Mouse (Mus musculus): ENCODE results near the gene Sun1. TPM values are rescaled to one million over a fixed set of nuclear protein-coding genes. Genes with fewer than 3 reads are reported as not detected.

Gene Sun1
- polyA plus RNA-seq, 1 experiment: 74.1 TPM

DNA sequence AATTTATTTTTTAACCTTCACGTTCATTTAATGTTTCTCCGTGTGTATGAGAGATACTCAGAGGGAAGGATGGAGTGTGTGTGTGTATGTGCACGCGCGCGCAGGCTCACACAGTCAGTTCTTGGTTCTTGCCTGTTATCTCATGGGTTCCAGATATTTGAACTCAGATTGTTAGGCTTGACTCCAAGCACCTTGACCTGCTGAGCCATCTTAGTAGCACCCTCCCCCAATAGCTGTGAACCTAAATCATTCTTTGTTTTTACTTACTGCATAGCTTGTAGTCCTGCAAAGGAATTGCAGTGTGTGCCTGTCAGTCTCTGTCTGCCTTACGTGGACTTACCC, 9.2 kb downstream of the Sun1 start:
- H3K36me3 ChIP-seq (ENCODE audit: control insufficient read depth, insufficient read depth, low read length, poor library complexity, severe bottlenecking): 0 out of 2 replicates have a peak, but pooled peaks cover 5% of the 10 kb centered on the region
- no peak overlapping the region for H3K9ac ChIP-seq (ENCODE audit: low read depth, poor library complexity, severe bottlenecking)
- H3K9me3 ChIP-seq (replicated peaks; ENCODE audit: control insufficient read depth, insufficient read depth, low read length, poor library complexity, severe bottlenecking): peaks cover 16% of the 10 kb centered on the region
- H3K27ac ChIP-seq (ENCODE audit: insufficient read depth, low read length): no peak overlapping the region
- H3K4me3 ChIP-seq (ENCODE audit: low read depth, low read length): no peak overlapping the region
- H3K27me3 ChIP-seq (ENCODE audit: control insufficient read depth, insufficient read depth, low read length, poor library complexity, severe bottlenecking): no peaks in the 10 kb centered on the region
- TF ChIP-seq CTCF (IDR thresholded peaks at IDR 0.05; ENCODE audit: low read depth, low read length) (no peak), EP300 (IDR thresholded peaks at IDR 0.05; ENCODE audit: insufficient read depth, low read depth, low read length) (no peak), POLR2A (IDR thresholded peaks at IDR 0.05; ENCODE audit: insufficient read depth, low read length) (no peak)
- H3K4me1 ChIP-seq (ENCODE audit: control insufficient read depth, insufficient read depth, low read length): peaks cover 2% of the 10 kb centered on the region

DNA sequence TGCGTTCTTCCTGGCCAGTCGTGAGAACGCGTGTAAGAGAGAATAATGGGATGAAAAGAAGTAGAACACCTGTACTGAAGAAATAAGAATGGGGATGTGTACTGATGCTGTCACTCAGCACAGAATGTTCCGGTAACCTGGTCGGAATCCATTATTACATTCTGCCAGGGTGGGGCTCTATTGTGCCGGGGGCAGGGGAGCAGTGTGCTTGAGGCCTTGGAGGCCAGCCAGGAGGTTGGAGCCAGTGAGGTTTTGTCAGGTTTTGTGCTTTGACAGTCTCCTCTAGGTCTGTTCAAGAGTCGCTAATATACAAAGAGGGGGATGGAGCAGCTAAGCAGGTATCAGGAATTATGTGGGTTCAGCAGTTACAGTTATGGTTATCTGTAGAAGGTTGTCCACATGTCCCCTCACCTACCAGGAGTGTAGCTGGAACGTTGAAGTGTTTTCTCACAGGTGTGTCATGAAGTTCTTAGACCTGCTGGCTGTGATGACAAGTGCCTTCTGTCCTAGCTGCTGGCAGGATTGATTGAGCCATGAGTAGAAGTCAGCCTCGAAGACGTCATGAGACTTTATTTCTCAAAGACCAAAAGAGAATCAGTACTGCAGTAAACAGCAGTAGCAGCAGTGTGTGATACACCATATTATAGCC, 11.4 kb downstream of the Sun1 start:
- H3K27ac ChIP-seq (ENCODE audit: insufficient read depth, low read length): no peak overlapping the region
- no peaks in the 10 kb centered on the region for H3K4me1 ChIP-seq (ENCODE audit: control insufficient read depth, insufficient read depth, low read length)
- TF ChIP-seq POLR2A (IDR thresholded peaks at IDR 0.05; ENCODE audit: insufficient read depth, low read length) (no peak), EP300 (IDR thresholded peaks at IDR 0.05; ENCODE audit: insufficient read depth, low read depth, low read length) (no peak), CTCF (IDR thresholded peaks at IDR 0.05; ENCODE audit: low read depth, low read length) (no peak)
- H3K9me3 ChIP-seq (replicated peaks; ENCODE audit: control insufficient read depth, insufficient read depth, low read length, poor library complexity, severe bottlenecking): peaks cover 16% of the 10 kb centered on the region
- H3K36me3 ChIP-seq (ENCODE audit: control insufficient read depth, insufficient read depth, low read length, poor library complexity, severe bottlenecking): peaks cover 12% of the 10 kb centered on the region; the same call in 1 of the 2 replicates
- H3K27me3 ChIP-seq (ENCODE audit: control insufficient read depth, insufficient read depth, low read length, poor library complexity, severe bottlenecking): no peaks in the 10 kb centered on the region
- no peak overlapping the region for H3K9ac ChIP-seq (ENCODE audit: low read depth, poor library complexity, severe bottlenecking)
- no peak overlapping the region for H3K4me3 ChIP-seq (ENCODE audit: low read depth, low read length)

DNA sequence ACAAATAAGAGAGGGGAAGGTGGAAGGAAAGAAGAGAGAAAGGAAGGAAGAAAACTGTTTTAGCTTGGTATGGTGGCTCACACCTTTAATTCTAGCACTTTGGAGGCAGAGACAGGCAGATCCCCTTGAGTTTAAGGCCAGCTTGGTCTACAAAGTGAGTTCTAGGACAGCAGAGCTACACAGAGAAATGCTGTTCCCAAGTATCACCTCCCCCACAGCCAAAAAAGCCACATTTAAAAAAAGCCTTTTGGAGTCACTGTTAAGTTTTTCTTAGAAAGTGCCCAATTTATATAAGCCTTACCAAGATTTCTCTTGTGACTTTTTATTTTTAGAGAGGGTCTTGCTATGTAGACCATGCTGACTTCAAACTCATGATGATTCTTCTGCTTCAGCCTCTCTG, 13.9 kb downstream of the Sun1 start:
- Histone ChIP-seq H3K36me3 (ENCODE audit: control insufficient read depth, insufficient read depth, low read length, poor library complexity, severe bottlenecking) (peaks cover 12% of the 10 kb centered on the region; the same call in 1 of the 2 replicates), H3K9ac (ENCODE audit: low read depth, poor library complexity, severe bottlenecking) (no peak overlapping the region), H3K4me3 (ENCODE audit: low read depth, low read length) (no peak overlapping the region), H3K4me1 (ENCODE audit: control insufficient read depth, insufficient read depth, low read length) (no peaks in the 10 kb centered on the region), H3K27ac (ENCODE audit: insufficient read depth, low read length) (no peak overlapping the region), H3K9me3 (replicated peaks; ENCODE audit: control insufficient read depth, insufficient read depth, low read length, poor library complexity, severe bottlenecking) (peaks cover 16% of the 10 kb centered on the region), H3K27me3 (ENCODE audit: control insufficient read depth, insufficient read depth, low read length, poor library complexity, severe bottlenecking) (no peaks in the 10 kb centered on the region)
- TF ChIP-seq POLR2A (IDR thresholded peaks at IDR 0.05; ENCODE audit: insufficient read depth, low read length): no peak
- no peak for TF ChIP-seq EP300 (IDR thresholded peaks at IDR 0.05; ENCODE audit: insufficient read depth, low read depth, low read length)
- TF ChIP-seq CTCF (IDR thresholded peaks at IDR 0.05; ENCODE audit: low read depth, low read length): no peak

DNA sequence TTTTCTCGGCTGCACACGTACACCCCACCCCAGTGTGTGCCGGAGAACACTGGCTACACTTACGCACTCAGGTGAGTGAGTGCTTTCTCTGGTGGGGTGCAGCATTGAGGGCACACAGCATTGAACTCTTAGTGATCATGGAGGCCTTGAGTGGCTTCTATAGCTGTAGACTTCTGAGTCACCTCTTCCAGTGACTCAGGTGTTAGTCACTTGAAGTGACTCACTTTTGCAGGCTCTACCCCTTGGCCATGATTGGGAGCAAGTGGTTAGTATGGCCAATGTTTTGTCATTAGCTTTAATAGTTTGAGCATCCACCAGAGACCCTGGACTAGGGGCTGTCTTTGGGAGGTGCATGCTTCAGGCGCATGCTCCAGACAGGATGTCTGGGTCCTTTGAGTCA, 14.7 kb downstream of the Sun1 start:
- Histone ChIP-seq H3K4me3 (ENCODE audit: low read depth, low read length) (no peak overlapping the region), H3K9me3 (replicated peaks; ENCODE audit: control insufficient read depth, insufficient read depth, low read length, poor library complexity, severe bottlenecking) (peaks cover 16% of the 10 kb centered on the region), H3K27me3 (ENCODE audit: control insufficient read depth, insufficient read depth, low read length, poor library complexity, severe bottlenecking) (no peaks in the 10 kb centered on the region), H3K36me3 (ENCODE audit: control insufficient read depth, insufficient read depth, low read length, poor library complexity, severe bottlenecking) (peaks cover 12% of the 10 kb centered on the region; the same call in 1 of the 2 replicates), H3K9ac (ENCODE audit: low read depth, poor library complexity, severe bottlenecking) (no peak overlapping the region), H3K27ac (ENCODE audit: insufficient read depth, low read length) (no peak overlapping the region), H3K4me1 (ENCODE audit: control insufficient read depth, insufficient read depth, low read length) (no peaks in the 10 kb centered on the region)
- TF ChIP-seq EP300 (IDR thresholded peaks at IDR 0.05; ENCODE audit: insufficient read depth, low read depth, low read length) (no peak), POLR2A (IDR thresholded peaks at IDR 0.05; ENCODE audit: insufficient read depth, low read length) (no peak), CTCF (IDR thresholded peaks at IDR 0.05; ENCODE audit: low read depth, low read length) (no peak)

- H3K36me3 ChIP-seq (ENCODE audit: control insufficient read depth, insufficient read depth, low read length, poor library complexity, severe bottlenecking): peaks cover 14% of the 10 kb centered on the region
Measured at GRCm38 (mm10) chr5:139216121-139216520, 15.7 kb downstream of the Sun1 start.

DNA sequence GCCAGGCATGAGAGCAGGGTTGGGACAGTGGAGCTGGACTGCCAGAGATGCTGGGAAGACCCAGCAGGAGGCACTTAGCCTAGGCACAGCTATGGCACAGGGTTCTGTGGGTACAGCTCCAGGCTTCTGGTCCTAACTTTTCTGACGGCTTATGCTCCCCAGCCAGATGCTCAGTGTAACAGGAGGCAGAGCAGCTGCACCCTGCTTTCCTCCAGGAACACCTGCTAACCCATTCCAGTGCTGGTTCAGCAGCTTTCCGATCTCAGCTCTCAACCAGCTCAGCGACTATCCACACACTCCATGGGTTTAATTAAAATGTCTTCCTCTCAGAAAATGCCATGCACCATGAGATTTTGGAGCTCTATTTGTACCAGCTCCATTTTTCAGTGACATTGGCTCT, 16.3 kb downstream of the Sun1 start:
- H3K9ac ChIP-seq (ENCODE audit: low read depth, poor library complexity, severe bottlenecking): no peak overlapping the region
- H3K27ac ChIP-seq (ENCODE audit: insufficient read depth, low read length): no peak overlapping the region
- H3K4me3 ChIP-seq (ENCODE audit: low read depth, low read length): no peak overlapping the region
- H3K9me3 ChIP-seq (replicated peaks; ENCODE audit: control insufficient read depth, insufficient read depth, low read length, poor library complexity, severe bottlenecking): peaks cover 5% of the 10 kb centered on the region
- no peaks in the 10 kb centered on the region for H3K27me3 ChIP-seq (ENCODE audit: control insufficient read depth, insufficient read depth, low read length, poor library complexity, severe bottlenecking)
- peaks cover 19% of the 10 kb centered on the region for H3K36me3 ChIP-seq (ENCODE audit: control insufficient read depth, insufficient read depth, low read length, poor library complexity, severe bottlenecking)
- TF ChIP-seq POLR2A (IDR thresholded peaks at IDR 0.05; ENCODE audit: insufficient read depth, low read length) (no peak), CTCF (IDR thresholded peaks at IDR 0.05; ENCODE audit: low read depth, low read length) (no peak), EP300 (IDR thresholded peaks at IDR 0.05; ENCODE audit: insufficient read depth, low read depth, low read length) (no peak)
- no peaks in the 10 kb centered on the region for H3K4me1 ChIP-seq (ENCODE audit: control insufficient read depth, insufficient read depth, low read length)

More at GRCm38 (mm10) chr5:139216121-139216520, 15.7 kb downstream of the Sun1 start:
- TF ChIP-seq EP300 (IDR thresholded peaks at IDR 0.05; ENCODE audit: insufficient read depth, low read depth, low read length): no peak
- TF ChIP-seq CTCF (IDR thresholded peaks at IDR 0.05; ENCODE audit: low read depth, low read length): no peak
- TF ChIP-seq POLR2A (IDR thresholded peaks at IDR 0.05; ENCODE audit: insufficient read depth, low read length): no peak
- no peak overlapping the region for H3K9ac ChIP-seq (ENCODE audit: low read depth, poor library complexity, severe bottlenecking)
- no peak overlapping the region for H3K27ac ChIP-seq (ENCODE audit: insufficient read depth, low read length)
- H3K4me3 ChIP-seq (ENCODE audit: low read depth, low read length): no peak overlapping the region
- no peaks in the 10 kb centered on the region for H3K4me1 ChIP-seq (ENCODE audit: control insufficient read depth, insufficient read depth, low read length)
- H3K27me3 ChIP-seq (ENCODE audit: control insufficient read depth, insufficient read depth, low read length, poor library complexity, severe bottlenecking): no peaks in the 10 kb centered on the region
- peaks cover 8% of the 10 kb centered on the region for H3K9me3 ChIP-seq (replicated peaks; ENCODE audit: control insufficient read depth, insufficient read depth, low read length, poor library complexity, severe bottlenecking)

All from ES-Bruce4 (cell line).